Mouse (Mus musculus): ENCODE measurements around the gene Tango2.

DNA sequence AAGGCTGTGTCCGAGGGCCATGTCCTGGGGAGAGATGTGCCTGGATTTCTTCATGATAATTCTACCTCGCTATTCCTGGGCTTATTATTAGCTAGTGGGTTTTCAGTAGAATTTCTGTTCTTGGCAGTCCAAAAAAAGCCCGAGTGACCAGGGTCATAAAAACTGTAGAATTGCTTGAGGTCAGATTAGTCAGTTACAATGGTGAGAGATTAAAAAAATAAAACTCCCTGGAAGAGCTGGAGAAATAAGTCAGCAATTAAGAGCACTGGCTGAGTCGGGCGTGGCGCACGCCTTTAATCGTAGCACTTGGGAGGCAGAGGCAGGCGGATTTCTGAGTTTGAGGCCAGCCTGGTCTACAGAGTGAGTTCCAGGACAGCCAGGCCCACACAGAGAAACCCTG is 20.0 kb downstream of the Tango2 start:
- TF ChIP-seq CTCF (IDR thresholded peaks at IDR 0.05; ENCODE audit: low read depth, low read length) (no peak), TAL1 (conservative IDR thresholded peaks at IDR 0.05; ENCODE audit: low read depth, low read length) (no peak), GATA1 (IDR thresholded peaks at IDR 0.05; ENCODE audit: borderline replicate concordance, low read length) (no peak), POLR2AphosphoS5 (IDR thresholded peaks at IDR 0.05; ENCODE audit: insufficient replicate concordance, low read depth, low read length) (no peak), GATA2 (IDR thresholded peaks at IDR 0.05; ENCODE audit: borderline replicate concordance, low read depth, low read length) (no peak)

All from G1E (cell line).